Mouse (Mus musculus) midbrain, embryonic 15.5 days (tissue): ENCODE results near the gene Rhbdd1. TPM values are rescaled to one million over a fixed set of nuclear protein-coding genes. Genes with fewer than 3 reads are reported as not detected.

ENCODE experiments used
- ATAC-seq: fragments of 200-750 bp; cut with Nextera tagmentation; replicated peaks from 2 replicates; pipeline ENCODE4 v1.8.0; 2017; ENCODE audit warnings: moderate TSS enrichment
- H3K27ac ChIP-seq: fragments of 300-500 bp; sonication (generic); 2 replicates; pipeline ENCODE4 v1.5.1; 2015; ENCODE audit warnings: mild to moderate bottlenecking, inconsistent platforms
- H3K27me3 ChIP-seq: fragments of 300-500 bp; sonication (generic); replicated peaks from 2 replicates; pipeline ENCODE4 v1.6.1; 2015; ENCODE audit warnings: inconsistent platforms
- H3K36me3 ChIP-seq: fragments of 300-500 bp; sonication (generic); replicated peaks from 2 replicates; pipeline ENCODE4 v1.6.1; 2015; ENCODE audit warnings: inconsistent platforms
- H3K4me1 ChIP-seq: fragments of 300-500 bp; sonication (generic); 2 replicates; pipeline ENCODE4 v1.6.1; 2015; ENCODE audit warnings: inconsistent platforms
- H3K4me2 ChIP-seq: fragments of 300-500 bp; sonication (generic); 2 replicates; pipeline ENCODE4 v1.6.1; 2015; ENCODE audit warnings: inconsistent platforms, mild to moderate bottlenecking, moderate library complexity
- H3K4me3 ChIP-seq: fragments of 300-500 bp; sonication (generic); 2 replicates; pipeline ENCODE4 v1.5.1; 2015; ENCODE audit warnings: mild to moderate bottlenecking, inconsistent platforms
- H3K9ac ChIP-seq: fragments of 300-500 bp; sonication (generic); 2 replicates; pipeline ENCODE4 v1.6.1; 2015; ENCODE audit warnings: mild to moderate bottlenecking, inconsistent platforms
- H3K9me3 ChIP-seq: fragments of 300-500 bp; sonication (generic); 2 replicates; pipeline ENCODE4 v1.6.1; 2016; ENCODE audit warnings: inconsistent platforms
- WGBS: fragments of 180-500 bp; shearing (Covaris S2); methylation state at CpG from one replicate; pipeline ENCODE4 v1.1.7; 2015; ENCODE audit warnings: mixed read lengths; 5-methylcytosine and 5-hydroxymethylcytosine counted together
- polyA plus RNA-seq: library from polyadenylated mRNA; unstranded; fragments of >200 nt; fragmentation: Nextera tagmentation; extraction: Ambion mirVana; gene quantifications from 2 replicates; pipeline ENCODE4 v1.2.1, GENCODE M21; 2015

The Rhbdd1 gene
- polyA plus RNA-seq, 1 experiment from 2014 or later = 3.2 TPM

DNA sequence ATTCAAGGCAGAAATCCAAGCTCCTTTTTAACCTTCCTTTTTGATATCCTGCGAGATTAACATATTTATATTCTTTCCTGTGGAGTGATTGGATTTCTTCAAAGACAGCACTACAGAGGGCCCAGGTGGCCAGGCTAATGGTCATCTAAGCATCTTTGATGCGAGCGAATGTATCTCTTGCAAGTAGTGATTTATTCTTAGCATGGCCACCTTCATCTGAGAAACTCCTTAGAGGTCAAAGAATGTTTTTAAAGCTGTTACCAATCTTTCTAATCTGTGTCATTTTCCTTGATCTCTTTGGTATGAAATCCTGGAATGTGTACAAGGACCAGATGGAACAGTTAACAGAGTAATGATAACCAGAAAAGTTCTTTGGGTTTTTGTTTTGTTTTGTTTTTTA is 59.2 kb downstream of the Rhbdd1 start:
- no peak for ATAC-seq

DNA sequence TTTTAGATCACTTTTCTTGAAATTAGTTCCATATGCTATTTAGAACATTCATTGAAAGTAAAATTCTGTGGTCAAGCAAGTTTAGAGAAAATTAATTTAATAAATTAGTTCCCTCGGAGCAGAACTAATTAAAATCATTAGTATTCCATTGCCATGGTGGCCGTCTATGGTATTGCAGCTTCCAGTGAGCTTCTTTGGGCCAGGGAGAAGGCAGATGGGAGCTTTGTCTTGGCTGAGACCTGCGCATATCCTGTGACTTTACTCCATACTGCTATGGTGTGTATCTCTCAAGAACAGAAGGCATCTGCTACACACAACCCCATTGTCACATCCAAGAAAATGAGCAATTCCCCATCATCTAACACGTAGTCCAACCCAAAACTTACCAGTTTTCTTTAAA is 65.7 kb downstream of the Rhbdd1 start:
- Histone ChIP-seq H3K4me1 (peaks cover 11% of the 10 kb centered on the region), H3K36me3 (no peaks in the 10 kb centered on the region), H3K4me2 (no peak overlapping the region), H3K27me3 (no peaks in the 10 kb centered on the region), H3K9me3 (no peaks in the 10 kb centered on the region), H3K9ac (no peak overlapping the region), H3K27ac (no peak overlapping the region), H3K4me3 (no peak overlapping the region)
- no peak for ATAC-seq
- 63% methylated on average over 4 of the region's 4 CpGs for WGBS

More for the DNA sequence above, 59.2 kb downstream of the Rhbdd1 start:
- Histone ChIP-seq H3K9me3 (no peaks in the 10 kb centered on the region), H3K9ac (no peak overlapping the region), H3K4me1 (no peaks in the 10 kb centered on the region), H3K27me3 (no peaks in the 10 kb centered on the region), H3K27ac (no peak overlapping the region), H3K4me2 (no peak overlapping the region), H3K36me3 (no peaks in the 10 kb centered on the region), H3K4me3 (no peak overlapping the region)
- WGBS = 59% methylated on average over 3 of the region's 3 CpGs

DNA sequence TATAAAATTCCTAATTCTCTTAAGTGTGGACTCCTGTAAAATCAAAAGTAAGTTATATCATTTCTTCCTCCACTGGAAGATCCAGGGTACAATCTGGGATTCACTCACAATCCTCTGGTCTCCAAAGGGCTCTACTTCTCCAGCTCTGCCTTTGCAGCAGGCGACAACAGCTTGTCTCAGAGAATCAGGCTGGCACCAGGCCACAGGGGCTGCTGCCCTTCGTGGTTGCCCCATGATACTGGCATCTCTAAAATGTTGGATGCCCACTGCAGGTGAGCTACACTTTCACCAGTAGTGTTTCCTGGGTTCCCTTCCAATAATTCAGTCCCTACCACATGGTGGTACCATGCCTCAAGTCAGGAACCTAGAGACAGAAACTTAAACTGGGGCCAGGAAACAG is 67.9 kb downstream of the Rhbdd1 start:
- no peaks in the 10 kb centered on the region for H3K27me3 ChIP-seq
- H3K9me3 ChIP-seq = no peaks in the 10 kb centered on the region
- no peak overlapping the region for H3K4me3 ChIP-seq
- no peak overlapping the region for H3K9ac ChIP-seq
- WGBS = 72% methylated on average over 2 of the region's 2 CpGs
- no peak overlapping the region for H3K27ac ChIP-seq
- H3K36me3 ChIP-seq = no peaks in the 10 kb centered on the region
- H3K4me1 ChIP-seq = peaks cover 11% of the 10 kb centered on the region
- no peak for ATAC-seq
- no peak overlapping the region for H3K4me2 ChIP-seq

DNA sequence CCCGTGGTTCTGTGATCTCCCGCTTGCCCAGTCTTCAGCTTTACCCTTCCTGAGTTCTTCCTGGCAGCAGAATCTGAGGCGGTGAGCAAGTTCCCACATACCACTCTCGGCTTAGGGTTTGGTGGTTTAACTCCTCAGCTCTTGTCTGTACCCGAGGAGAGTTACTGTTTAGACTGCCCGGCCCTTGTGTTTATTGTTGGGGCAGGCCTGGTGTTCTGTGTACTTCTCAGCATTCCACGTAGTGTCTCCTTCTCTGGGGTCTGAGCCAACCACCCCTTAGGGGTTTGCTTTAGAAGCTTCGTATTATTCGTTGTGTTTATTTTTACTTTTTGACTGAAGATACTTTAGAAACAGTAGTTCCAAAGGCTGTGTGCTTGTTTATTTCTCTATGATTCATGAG is 68.8 kb downstream of the Rhbdd1 start:
- Histone ChIP-seq H3K36me3 (no peaks in the 10 kb centered on the region), H3K4me1 (peaks cover 11% of the 10 kb centered on the region), H3K27ac (no peak overlapping the region), H3K9me3 (no peaks in the 10 kb centered on the region), H3K27me3 (no peaks in the 10 kb centered on the region), H3K4me3 (no peak overlapping the region), H3K9ac (no peak overlapping the region), H3K4me2 (no peak overlapping the region)
- 58% methylated on average over 9 of the region's 9 CpGs for WGBS
- ATAC-seq = no peak; the same call in 1 of the 2 replicates

DNA sequence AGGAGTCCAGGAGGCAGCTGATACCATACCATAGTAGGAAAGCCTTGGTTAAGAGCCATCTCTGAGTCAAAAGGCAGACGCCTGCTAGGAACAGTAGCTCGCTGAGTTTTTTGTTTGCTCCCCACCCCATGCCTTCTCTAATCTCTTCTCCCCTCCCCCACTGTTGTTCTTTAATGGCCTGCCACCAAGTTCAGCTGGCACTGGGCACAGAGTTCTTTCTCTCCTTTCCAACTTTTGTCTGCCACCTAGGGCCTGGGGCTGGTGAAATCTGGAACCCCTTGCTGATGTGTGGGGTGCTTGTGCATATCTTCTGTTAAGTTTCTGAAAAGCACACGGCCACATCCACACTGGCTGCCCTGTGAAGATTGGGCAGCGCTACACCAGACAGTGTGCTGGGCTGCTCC is 69.6 kb downstream of the Rhbdd1 start:
- H3K9me3 ChIP-seq = no peaks in the 10 kb centered on the region
- H3K4me3 ChIP-seq = no peak overlapping the region
- H3K27me3 ChIP-seq = no peaks in the 10 kb centered on the region
- WGBS = 26% methylated on average over 4 of the region's 4 CpGs
- no peak overlapping the region for H3K4me2 ChIP-seq
- ATAC-seq = peak; percentile 34; the same call in 1 of the 2 replicates
- no peak overlapping the region for H3K9ac ChIP-seq
- H3K36me3 ChIP-seq = no peaks in the 10 kb centered on the region
- peaks cover 11% of the 10 kb centered on the region for H3K4me1 ChIP-seq
- peak overlapping the region; percentile 32 for H3K27ac ChIP-seq

DNA sequence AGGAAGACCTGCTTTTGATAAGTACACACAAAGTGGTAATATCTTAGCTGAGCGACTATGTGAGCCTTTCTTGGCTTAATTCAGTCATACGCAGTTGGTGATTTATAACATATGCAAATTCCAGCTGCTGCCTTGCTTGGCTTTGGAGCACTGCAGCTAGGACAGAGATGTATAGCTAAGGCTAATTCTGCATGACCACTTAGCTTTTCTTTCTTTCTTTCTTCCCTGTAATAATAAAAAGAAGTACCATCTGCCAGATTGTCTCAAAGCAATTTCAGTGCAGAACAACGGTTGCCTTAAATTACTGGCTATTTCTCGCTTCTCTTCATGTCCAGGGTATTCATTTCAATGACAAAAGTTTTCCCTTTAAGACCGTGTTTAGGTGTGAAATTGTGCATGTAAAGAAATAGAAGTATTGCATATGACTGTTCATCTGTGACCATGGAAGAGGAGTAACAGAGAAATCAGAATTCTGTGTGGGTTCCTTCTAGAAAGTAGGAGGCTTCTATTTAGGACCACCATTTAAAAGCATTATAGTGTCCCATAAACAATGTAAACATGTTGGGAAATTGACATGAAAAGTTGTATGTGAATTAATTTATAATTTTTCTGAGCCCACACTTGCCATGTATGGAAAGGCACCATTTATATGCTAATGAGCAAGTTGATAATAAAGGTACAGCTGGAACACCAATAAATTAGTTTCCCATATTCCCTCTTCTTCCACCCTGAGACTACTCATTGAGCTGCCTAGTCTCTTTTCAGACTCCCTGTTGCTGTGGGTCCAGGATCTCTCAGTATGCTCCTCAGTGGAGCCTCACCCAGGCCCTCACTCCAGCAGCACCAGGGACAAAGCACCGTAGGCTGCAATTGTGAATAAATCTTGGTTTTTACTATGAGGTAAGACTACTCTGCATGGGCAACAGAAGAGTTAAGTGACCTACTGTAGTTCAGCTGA is 70.8 kb downstream of the Rhbdd1 start:
- peaks cover 11% of the 10 kb centered on the region for H3K4me1 ChIP-seq
- no peaks in the 10 kb centered on the region for H3K27me3 ChIP-seq
- 22% methylated on average over 6 of the region's 6 CpGs for WGBS
- H3K9me3 ChIP-seq = no peaks in the 10 kb centered on the region
- H3K4me2 ChIP-seq = no peak overlapping the region
- H3K4me3 ChIP-seq = no peak overlapping the region
- H3K9ac ChIP-seq = no peak overlapping the region
- no peaks in the 10 kb centered on the region for H3K36me3 ChIP-seq
- no peak for ATAC-seq
- peak overlapping the region; percentile 20; the same call in 1 of the 2 replicates for H3K27ac ChIP-seq

DNA sequence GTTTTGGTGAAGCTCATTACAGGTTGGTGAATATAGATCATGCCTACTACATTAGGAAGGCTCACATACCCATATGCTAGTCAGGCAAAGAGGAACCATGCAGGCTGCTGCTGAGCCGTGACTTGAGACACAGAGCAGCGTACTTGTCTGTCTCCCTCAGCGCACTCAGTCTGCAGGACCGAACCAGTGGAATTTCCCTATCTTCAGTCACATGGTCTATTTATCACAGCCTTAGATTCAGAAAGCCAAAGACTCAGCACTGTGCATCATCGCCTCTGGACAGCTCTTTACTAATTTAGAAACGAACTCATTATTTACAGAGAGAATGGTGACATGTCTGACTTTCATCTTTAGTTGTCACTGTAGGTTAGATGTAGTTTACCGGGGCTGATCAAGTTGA is 73.1 kb downstream of the Rhbdd1 start:
- ATAC-seq = no peak
- no peak overlapping the region for H3K4me3 ChIP-seq
- no peaks in the 10 kb centered on the region for H3K36me3 ChIP-seq
- H3K27ac ChIP-seq = no peak overlapping the region
- peaks cover 11% of the 10 kb centered on the region for H3K4me1 ChIP-seq
- no peak overlapping the region for H3K4me2 ChIP-seq
- WGBS = 88% methylated on average over 7 of the region's 7 CpGs
- no peaks in the 10 kb centered on the region for H3K27me3 ChIP-seq
- H3K9ac ChIP-seq = no peak overlapping the region
- no peaks in the 10 kb centered on the region for H3K9me3 ChIP-seq

DNA sequence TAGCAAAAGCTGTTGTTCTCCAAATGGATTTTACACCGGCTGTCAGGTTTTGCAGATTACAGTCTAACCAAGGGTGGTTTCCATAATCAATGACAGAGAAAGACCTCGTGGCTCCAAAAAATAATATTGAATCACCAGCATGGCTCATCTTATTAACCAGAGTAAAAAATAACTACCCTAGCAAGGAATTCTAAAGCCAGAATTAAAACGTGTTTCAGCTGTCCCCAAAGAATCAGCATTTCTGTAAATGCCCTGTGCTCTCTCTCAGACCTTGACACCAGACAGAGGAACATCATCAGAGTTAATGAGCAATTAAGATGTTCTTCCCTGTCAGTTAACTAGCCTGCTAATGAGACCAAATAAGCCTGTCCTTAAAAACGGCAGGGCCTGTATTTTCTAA is 79.1 kb downstream of the Rhbdd1 start:
- Histone ChIP-seq H3K4me1 (no peaks in the 10 kb centered on the region), H3K4me3 (no peak overlapping the region), H3K36me3 (no peaks in the 10 kb centered on the region), H3K27me3 (no peaks in the 10 kb centered on the region), H3K27ac (no peak overlapping the region), H3K4me2 (no peak overlapping the region), H3K9me3 (no peaks in the 10 kb centered on the region), H3K9ac (no peak overlapping the region)
- no peak for ATAC-seq
- 52% methylated on average over 4 of the region's 4 CpGs for WGBS

DNA sequence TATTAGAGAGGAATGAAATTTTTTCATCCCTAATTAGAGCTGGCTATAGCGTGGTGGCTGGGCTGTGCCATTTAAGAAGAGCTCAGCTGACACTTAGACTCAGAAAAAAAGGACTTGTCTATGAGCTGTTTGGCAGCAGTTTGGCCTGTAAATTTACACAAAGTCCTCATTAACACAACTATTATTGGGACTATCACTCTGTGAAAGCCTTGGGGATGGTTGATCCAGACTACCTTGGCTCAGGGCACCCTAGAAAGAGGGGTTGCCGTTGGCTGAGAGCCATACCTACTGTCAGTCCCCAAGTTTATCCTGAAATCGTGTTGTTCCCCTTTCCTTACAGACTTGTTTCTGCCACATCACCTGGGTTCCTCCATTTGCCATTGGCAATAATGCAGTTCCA is 91.5 kb downstream of the Rhbdd1 start:
- Histone ChIP-seq H3K4me3 (no peak overlapping the region), H3K9ac (no peak overlapping the region), H3K4me2 (no peak overlapping the region), H3K9me3 (no peaks in the 10 kb centered on the region), H3K27ac (no peak overlapping the region), H3K27me3 (no peaks in the 10 kb centered on the region), H3K36me3 (no peaks in the 10 kb centered on the region), H3K4me1 (no peaks in the 10 kb centered on the region)
- ATAC-seq = no peak
- 84% methylated on average over 3 of the region's 3 CpGs for WGBS

DNA sequence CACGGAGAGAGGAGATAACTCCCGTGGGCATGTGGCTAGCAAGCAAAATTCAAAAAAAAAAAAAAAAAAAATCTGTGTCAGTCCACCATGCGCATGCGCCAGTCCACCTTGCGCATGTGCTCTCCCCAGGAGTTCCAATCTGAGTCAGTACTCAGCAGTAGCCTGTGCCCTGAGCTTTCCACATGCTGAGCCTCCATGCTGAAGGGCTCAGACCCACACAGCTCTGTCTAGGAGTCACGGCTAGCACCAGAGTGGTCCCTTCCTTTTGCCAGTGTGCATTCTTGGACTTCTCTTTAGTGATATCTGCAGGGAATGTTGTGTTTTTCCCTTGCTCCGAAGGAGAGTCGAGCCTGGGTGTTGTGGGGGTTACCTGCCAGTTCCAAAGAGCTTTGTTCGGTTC is 93.0 kb downstream of the Rhbdd1 start:
- H3K36me3 ChIP-seq = no peaks in the 10 kb centered on the region
- H3K27me3 ChIP-seq = 0 out of 2 replicates have a peak, but pooled peaks cover 3% of the 10 kb centered on the region
- H3K4me1 ChIP-seq = no peaks in the 10 kb centered on the region
- H3K27ac ChIP-seq = no peak overlapping the region
- H3K9ac ChIP-seq = no peak overlapping the region
- no peak for ATAC-seq
- H3K4me3 ChIP-seq = no peak overlapping the region
- 88% methylated on average over 9 of the region's 9 CpGs for WGBS
- no peaks in the 10 kb centered on the region for H3K9me3 ChIP-seq
- no peak overlapping the region for H3K4me2 ChIP-seq

DNA sequence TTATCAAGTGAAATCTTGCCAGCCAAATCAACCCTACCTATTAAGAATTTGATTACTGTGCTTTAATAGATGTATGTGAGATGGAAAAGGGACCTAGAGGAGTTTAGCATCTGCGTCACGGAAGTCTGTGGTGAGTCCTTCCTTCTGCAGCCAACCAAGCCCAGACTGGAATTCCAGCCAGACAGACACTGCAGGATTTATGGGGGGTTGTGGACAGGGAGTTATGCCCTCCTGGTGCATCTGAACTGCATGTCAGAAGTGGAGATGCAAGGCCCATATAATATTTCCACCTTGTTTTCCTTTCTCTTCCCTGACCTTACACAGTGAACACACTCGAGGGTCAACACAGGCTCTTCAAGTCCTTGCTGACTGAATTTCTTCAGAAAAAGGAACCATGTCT is 94.3 kb downstream of the Rhbdd1 start:
- no peak overlapping the region for H3K4me3 ChIP-seq
- H3K9me3 ChIP-seq = no peaks in the 10 kb centered on the region
- 0 out of 2 replicates have a peak, but pooled peaks cover 3% of the 10 kb centered on the region for H3K27me3 ChIP-seq
- no peak overlapping the region for H3K4me2 ChIP-seq
- no peak overlapping the region for H3K27ac ChIP-seq
- 91% methylated on average over 3 of the region's 3 CpGs for WGBS
- no peak for ATAC-seq
- no peaks in the 10 kb centered on the region for H3K36me3 ChIP-seq
- H3K4me1 ChIP-seq = no peaks in the 10 kb centered on the region
- no peak overlapping the region for H3K9ac ChIP-seq

DNA sequence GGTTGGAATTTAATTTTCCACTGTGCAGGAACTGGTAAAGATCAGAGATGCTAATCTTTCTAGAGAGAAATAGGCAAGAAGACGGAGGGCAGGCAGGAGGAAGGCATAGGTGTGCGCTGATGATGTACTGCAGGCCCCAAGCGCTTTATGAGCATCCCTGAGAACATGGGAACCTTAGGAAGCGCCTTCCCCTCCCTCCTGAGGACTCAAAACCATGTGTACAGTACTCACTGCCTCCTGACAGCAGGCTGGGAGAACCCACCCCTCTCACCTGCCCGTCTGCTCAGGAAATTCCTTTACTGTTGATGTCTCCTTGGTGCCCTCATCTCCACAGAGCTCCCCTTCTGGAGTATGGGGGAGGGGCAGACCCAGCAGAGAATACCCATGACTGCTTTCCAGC is 95.3 kb downstream of the Rhbdd1 start:
- H3K4me3 ChIP-seq = no peak overlapping the region
- H3K36me3 ChIP-seq = no peaks in the 10 kb centered on the region
- H3K9me3 ChIP-seq = no peaks in the 10 kb centered on the region
- H3K27ac ChIP-seq = no peak overlapping the region
- H3K9ac ChIP-seq = no peak overlapping the region
- 0 out of 2 replicates have a peak, but pooled peaks cover 3% of the 10 kb centered on the region for H3K27me3 ChIP-seq
- WGBS = 77% methylated on average over 5 of the region's 5 CpGs
- H3K4me2 ChIP-seq = no peak overlapping the region
- no peaks in the 10 kb centered on the region for H3K4me1 ChIP-seq
- ATAC-seq = no peak

DNA sequence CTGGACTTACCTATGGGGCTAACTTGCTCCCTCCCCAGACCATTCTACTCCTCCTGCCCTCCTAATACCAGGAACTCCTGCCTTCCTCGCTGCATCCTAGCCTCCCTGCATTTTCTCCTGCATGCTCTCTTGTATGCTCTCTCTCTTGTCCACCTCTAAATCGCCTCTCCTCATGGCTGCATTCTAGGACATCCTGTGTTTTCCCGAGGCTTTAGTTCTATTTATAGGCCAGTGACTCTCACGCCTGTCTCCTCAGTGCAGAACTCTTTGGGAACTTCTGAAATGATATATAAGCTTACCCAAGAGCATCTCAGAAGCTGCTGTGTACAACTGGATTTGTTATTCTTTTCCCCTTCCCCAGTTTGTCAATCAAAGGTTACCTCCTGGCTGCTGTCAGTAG is 95.8 kb downstream of the Rhbdd1 start:
- Histone ChIP-seq H3K36me3 (no peaks in the 10 kb centered on the region), H3K27ac (no peak overlapping the region), H3K4me3 (no peak overlapping the region), H3K9me3 (no peaks in the 10 kb centered on the region), H3K4me2 (no peak overlapping the region), H3K4me1 (no peaks in the 10 kb centered on the region), H3K27me3 (0 out of 2 replicates have a peak, but pooled peaks cover 3% of the 10 kb centered on the region), H3K9ac (no peak overlapping the region)
- WGBS = 73% methylated on average over 4 of the region's 4 CpGs
- ATAC-seq = no peak
